Mouse (Mus musculus) CD8-positive naive resting alpha-beta T cell, adult 2 months (primary cell): ENCODE results near the gene Gpr3.

ENCODE experiments used
- DNase-seq, 2 experiments: peaks; one replicate each; pipeline ENCODE4 v3.0.0; 2022; ENCODE audit warnings: low read depth in 2 of 2, low spot score in 2 of 2

The Gpr3 gene

GRCm38 (mm10) chr4:133199743-133200142 lies 12.6 kb downstream of the Gpr3 start:
- DNase-seq = no peak

GRCm38 (mm10) chr4:133198337-133199180 lies 13.8 kb downstream of the Gpr3 start:
- no peak for DNase-seq

- DNase-seq = no peak
These were observed 14.5 kb downstream of the Gpr3 start for GRCm38 (mm10) chr4:133197801-133198286.

GRCm38 (mm10) chr4:133197355-133197754 lies 15.0 kb downstream of the Gpr3 start:
- no peak for DNase-seq

GRCm38 (mm10) chr4:133196852-133197251 lies 15.5 kb downstream of the Gpr3 start:
- no peak for DNase-seq

- DNase-seq = no peak
These were observed 16.2 kb downstream of the Gpr3 start for GRCm38 (mm10) chr4:133196136-133196535.

- DNase-seq = no peak
These were observed 17.3 kb downstream of the Gpr3 start for GRCm38 (mm10) chr4:133195014-133195413.

GRCm38 (mm10) chr4:133194482-133194881 lies 17.9 kb downstream of the Gpr3 start:
- DNase-seq = no peak

- DNase-seq = no peak
These were observed 22.9 kb downstream of the Gpr3 start for GRCm38 (mm10) chr4:133189396-133189795.

GRCm38 (mm10) chr4:133186856-133187255 lies 25.5 kb downstream of the Gpr3 start:
- no peak for DNase-seq

- no peak for DNase-seq
These were observed 26.4 kb downstream of the Gpr3 start for GRCm38 (mm10) chr4:133185893-133186292.

- DNase-seq = peak; percentile 33 to 37
These were observed 27.3 kb downstream of the Gpr3 start for GRCm38 (mm10) chr4:133184898-133185665.

GRCm38 (mm10) chr4:133184031-133184897 lies 28.1 kb downstream of the Gpr3 start:
- DNase-seq = no peak

- DNase-seq = no peak
These were observed 29.8 kb downstream of the Gpr3 start for GRCm38 (mm10) chr4:133182439-133183033.

- DNase-seq = no peak
These were observed 33.1 kb downstream of the Gpr3 start for GRCm38 (mm10) chr4:133179258-133179657.

GRCm38 (mm10) chr4:133178305-133178704 lies 34.0 kb downstream of the Gpr3 start:
- DNase-seq = no peak

GRCm38 (mm10) chr4:133176761-133177403 lies 35.5 kb downstream of the Gpr3 start:
- no peak for DNase-seq

GRCm38 (mm10) chr4:133175998-133176760 lies 36.2 kb downstream of the Gpr3 start:
- no peak for DNase-seq

GRCm38 (mm10) chr4:133175274-133175673 lies 37.1 kb downstream of the Gpr3 start:
- DNase-seq = no peak
